Mouse (Mus musculus): ENCODE data around the gene Zdhhc22. TPM values are rescaled to one million over a fixed set of nuclear protein-coding genes. Genes with fewer than 3 reads are reported as not detected.

Zdhhc22 gene
- polyA plus RNA-seq, 1 experiment from 2014 or later, result 0.05 TPM

DNA sequence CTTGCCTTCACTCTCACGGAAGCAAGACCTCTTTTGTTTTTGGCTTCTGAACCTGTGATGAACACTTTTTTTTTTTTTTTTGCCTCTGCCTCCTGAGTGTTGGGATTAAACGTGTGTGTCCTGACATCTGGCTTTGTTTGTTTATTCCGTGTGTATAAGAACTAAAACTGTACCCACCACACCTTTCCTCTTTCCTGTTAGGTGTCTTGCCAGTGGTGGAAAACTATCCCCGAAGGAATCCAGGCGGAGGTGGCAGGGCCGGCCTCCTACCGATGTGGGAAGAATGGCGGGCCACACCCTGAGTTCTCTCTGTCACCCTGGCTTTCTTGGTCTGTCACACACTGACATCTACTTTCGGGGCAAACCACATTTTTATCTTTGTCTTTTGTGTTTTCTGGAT lies 51.7 kb downstream of the Zdhhc22 start:
- no peak for DNase-seq (ENCODE audit: low spot score)

DNA sequence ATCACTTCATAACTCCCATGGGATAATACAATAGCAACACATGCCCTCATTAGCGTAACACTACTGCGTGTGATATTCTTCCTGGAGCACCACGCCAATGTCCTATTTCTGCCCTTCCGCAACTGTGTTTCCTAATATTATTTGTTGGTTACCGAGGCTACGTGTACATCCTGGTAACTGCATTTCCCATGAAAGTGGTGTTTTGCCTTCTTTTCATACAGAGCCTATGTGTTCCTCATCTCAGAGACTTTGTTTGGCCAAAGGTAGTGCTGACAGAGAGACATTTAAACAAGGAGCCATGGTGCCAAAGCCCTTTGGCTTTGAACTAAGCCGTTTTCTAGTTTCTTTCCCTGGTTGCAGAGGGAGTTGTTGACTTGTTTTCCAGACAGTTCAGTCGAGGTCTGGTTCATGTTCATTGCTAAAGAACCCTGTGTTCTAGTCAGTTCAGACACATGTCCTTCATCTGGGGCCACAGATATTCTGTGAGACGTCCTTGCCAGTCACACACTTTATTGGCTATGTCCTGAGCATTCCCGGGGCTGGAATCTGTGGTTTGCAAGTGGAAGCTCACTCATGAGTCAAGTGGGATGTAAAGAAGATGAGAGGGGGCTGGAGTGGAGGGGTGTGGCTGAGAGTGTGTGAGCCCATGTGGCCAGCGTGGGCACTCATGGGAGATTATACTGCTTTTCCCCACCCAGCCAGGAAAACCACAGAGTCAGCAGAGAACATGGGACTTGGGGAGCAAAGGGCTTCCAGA lies 53.5 kb downstream of the Zdhhc22 start:
- DNase-seq (ENCODE audit: low spot score), result no peak

DNA sequence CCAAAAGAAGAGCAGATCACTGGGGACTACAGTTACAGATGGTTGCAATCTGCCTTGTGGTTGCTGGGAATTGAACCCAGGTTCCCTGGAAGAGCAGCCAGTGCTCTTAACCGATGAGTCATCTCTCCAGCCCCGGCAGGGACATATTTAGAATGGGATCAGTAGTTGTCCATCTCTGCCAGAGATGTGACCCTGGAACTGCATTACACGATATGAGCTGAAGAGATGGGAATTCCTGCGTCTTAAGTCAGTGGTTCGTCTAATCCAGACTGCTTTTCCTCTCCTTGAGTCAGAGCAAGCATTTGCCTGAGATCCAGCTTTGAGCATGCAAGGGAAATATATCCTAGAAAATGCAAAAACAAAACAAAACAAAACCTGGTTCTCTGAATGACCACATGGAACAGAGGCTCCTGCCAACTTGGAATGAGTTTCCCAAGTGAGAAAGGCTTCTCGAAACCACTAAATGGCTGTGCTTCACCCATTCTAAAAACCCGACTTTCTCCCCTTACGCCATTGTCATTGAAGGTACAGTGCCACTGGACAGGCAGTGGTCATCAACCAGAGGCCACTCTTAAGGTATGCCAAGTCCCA lies 54.4 kb downstream of the Zdhhc22 start:
- no peak for DNase-seq (ENCODE audit: low spot score)

DNA sequence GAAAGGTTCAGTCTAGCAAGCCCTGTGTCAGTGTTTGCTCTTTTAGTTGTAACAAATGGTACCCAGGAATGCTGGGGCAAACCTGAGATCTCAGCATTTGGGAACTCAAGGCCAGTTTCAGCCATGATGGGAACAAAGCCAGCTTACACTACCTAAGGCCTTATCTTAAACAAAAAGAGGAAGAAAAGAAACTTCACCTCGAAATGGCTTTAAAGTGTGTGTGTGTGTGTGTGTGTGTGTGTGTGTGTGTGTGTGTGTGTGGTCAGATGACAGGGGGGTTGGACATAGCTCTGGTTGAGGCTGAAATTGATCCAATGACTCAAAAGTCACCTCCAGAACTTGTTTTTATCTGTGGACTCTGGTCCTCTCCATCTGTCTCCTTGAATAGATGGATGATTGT lies 55.5 kb downstream of the Zdhhc22 start:
- DNase-seq (ENCODE audit: low spot score), result no peak

DNA sequence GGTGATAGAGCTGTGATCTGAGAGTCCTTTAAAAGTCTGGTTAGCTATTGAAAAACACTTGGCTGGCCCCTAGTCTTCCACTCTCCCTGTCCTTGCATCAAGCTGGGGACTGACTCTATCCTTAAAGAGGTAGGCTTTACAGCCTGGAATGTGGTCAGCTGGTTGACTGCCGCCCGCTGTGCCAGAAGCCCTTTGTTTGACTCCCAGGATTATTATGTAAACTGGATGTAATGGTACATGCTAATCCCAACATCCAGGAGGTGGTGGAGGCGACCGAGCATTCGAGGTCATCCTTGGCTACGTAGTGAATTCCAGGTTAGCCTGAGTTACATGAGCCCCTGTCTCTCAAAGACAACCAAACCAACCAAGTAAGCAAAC lies 57.7 kb downstream of the Zdhhc22 start:
- no peak for DNase-seq (ENCODE audit: low spot score)

DNA sequence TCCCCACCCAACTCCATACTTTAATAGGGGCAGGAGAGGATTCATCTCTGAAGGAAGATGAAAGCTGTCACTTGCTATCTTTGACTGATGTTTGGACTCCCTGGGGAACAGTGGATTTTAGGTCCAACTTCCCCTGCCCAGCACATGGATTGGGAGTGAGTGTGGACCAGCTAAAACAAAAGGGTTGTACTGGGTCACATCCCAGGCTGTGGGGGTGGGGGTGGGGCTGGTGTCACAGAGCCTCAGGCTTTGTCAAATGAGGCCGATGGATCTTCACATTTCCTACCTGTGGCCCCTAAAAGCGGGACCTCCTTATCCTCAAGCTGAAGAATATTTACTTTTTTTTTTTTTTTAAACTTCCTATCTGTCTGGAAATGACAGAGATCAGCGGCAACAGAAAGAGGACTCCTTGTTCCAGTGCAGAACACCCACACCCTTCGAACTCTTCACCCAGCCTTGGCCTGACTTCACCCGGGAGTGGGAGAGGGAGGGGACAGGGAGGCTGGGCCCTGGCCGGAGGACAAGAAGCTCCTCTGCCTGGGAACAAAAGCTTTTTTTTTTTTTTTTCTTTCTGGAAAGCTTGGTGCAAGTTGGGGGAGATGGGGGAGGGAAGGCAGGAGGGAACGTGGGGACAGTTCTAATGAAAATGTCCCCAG lies 58.2 kb downstream of the Zdhhc22 start:
- no peak for DNase-seq (ENCODE audit: low spot score)

DNA sequence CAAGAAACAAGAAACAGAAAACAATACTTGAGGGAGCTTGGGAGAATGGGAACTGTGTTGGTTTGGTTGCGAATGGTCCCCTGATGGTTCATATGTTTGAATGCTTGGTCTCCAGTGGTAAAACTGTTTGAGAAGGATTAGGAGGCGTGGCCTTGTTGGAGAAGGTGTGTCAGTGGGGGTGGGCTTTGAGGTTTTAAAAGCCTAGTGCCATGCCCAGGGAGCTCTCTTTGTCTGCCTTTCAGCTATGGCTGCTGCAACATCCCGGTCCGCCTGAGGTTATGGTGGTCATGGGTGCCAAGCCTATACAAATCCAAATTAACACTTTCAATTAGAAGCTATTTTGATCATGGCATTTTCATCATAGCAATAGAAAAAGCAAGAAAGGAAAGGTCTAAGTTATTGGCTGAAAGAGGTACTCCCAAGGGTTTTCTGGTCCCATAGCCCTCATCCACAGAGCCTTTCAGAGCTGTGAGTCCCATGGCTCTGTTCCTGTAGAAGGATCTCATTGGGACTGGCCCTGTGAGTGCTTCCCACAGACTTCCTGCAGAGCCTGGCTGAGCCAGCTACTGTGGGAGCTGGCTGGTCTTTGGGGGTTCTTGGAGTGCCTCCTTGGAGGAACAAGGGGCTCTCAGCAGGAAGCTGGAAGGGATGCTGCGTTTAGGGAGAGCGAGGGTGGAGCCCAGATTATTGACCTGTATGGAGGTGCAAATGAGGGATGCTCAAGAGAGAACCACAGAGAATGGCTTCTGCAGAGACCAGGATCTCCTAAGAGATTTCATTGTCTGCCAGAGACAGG lies 59.1 kb downstream of the Zdhhc22 start:
- no peak for DNase-seq (ENCODE audit: low spot score)

Small RNA genes lying within 50 kb of the gene (microRNA-seq; reads per million reads assigned to microRNA genes)
- gene Gm25847 (ENCODE audit: borderline number of aligned reads), result not detected

Other genes with a start within 250 kb of the Zdhhc22 start
- 13.1 and 15.5 TPM in 2 replicates for gene Irf2bpl, start 105.6 kb downstream of the Zdhhc22 start, polyA plus RNA-seq (2015; fragmentation: Nextera tagmentation; extraction: Ambion mirVana)
- gene Cipc, start 43.4 kb downstream of the Zdhhc22 start, polyA plus RNA-seq (2015; fragmentation: Nextera tagmentation; extraction: Ambion mirVana), result 18.8 and 20.1 TPM in 2 replicates
- 0.05 and 0.13 TPM in 2 replicates for gene Tmem63c, start 30.9 kb upstream of the Zdhhc22 start, polyA plus RNA-seq (2015; fragmentation: Nextera tagmentation; extraction: Ambion mirVana)
- gene Ngb, start 112.1 kb upstream of the Zdhhc22 start, polyA plus RNA-seq (2015; fragmentation: Nextera tagmentation; extraction: Ambion mirVana), result 0.18 and 0.35 TPM in 2 replicates
- 19.2 and 19.8 TPM in 2 replicates for gene Gstz1, start 156.7 kb upstream of the Zdhhc22 start, polyA plus RNA-seq (2015; fragmentation: Nextera tagmentation; extraction: Ambion mirVana)
- 4.8 and 5.4 TPM in 2 replicates for gene Pomt2, start 157.5 kb upstream of the Zdhhc22 start, polyA plus RNA-seq (2015; fragmentation: Nextera tagmentation; extraction: Ambion mirVana)
- 1.2 and 1.6 TPM in 2 replicates for gene Samd15, start 209.3 kb upstream of the Zdhhc22 start, polyA plus RNA-seq (2015; fragmentation: Nextera tagmentation; extraction: Ambion mirVana)
- 3.4 TPM in 2 replicates for gene Tmed8, start 210.0 kb upstream of the Zdhhc22 start, polyA plus RNA-seq (2015; fragmentation: Nextera tagmentation; extraction: Ambion mirVana)
- gene Noxred1, start 248.3 kb upstream of the Zdhhc22 start, polyA plus RNA-seq (2015; fragmentation: Nextera tagmentation; extraction: Ambion mirVana), result 0.86 and 0.89 TPM in 2 replicates

All from thymus, postnatal 0 days (tissue).